Mouse (Mus musculus): ENCODE measurements at regions not wholly inside any gene's neighbourhood (a gene's known extent, or its start where the extent isn't known, plus 50 kb on each side); places are given as distances from the start of the nearest gene placed in this dataset.
A peak's percentile ranks its signal among the peaks of the same experiment; 100 is the strongest.

- no peak for ATAC-seq (replicated peaks; ENCODE audit: low FRiP score, low TSS enrichment, poor library complexity, severe bottlenecking)
Observed at GRCm38 (mm10) chr3:21835526-21835925, 240.9 kb upstream of the Tbl1xr1 start.

DNA sequence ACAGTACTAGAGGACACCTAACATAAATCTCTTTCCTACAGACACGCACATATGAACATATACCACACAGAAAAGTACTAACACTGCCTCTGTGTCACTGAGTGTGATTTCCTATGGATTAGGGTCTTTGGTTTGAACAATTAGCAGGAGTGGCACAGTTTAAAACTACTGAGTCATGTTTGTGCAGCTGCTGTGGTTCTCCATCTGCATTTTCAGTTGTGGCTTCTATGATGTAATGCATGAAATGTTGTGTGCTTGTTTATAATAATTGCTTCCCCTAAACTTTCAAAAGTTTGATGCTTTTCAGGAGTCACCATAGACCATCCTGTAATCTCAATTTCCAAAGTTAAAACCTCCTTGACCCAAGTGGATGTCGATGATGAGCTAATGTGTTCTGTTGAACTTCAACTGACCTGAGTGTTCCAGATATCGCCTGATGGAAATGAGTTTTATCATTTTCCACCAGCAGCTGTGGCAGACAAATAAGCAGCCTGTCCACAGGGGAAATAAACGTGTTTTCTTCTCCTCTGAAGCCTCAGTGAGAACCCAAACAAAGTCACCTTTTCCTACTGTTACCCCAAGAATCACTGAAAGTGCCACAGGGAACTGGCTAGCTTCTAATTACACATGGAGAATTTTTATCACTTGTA lies 239.0 kb upstream of the Tbl1xr1 start:
- peak; percentile 67 for ATAC-seq (replicated peaks; ENCODE audit: low FRiP score, low TSS enrichment, poor library complexity, severe bottlenecking)

- no peak for ATAC-seq (replicated peaks; ENCODE audit: low FRiP score, low TSS enrichment, poor library complexity, severe bottlenecking)
Observed at GRCm38 (mm10) chr3:21840751-21841488, 235.5 kb upstream of the Tbl1xr1 start.

DNA sequence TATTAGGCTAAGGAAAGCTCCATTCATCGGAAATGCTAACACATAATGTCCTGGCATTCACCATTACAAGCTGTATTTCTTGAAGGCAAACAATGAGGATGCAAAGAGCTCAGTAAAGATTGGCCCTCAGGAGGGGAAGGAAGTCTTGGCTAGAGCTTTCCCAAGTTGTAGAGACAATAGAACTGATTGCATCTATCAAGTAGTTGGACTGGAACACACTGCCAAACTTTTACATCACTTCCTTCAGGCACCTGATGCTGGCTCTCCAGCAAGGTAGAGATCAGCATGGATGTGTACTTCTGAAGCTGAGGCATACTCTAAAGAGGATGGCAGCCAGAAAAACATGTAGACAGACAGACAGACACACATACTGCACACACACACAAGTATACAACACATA lies 234.9 kb upstream of the Tbl1xr1 start:
- no peak for ATAC-seq (replicated peaks; ENCODE audit: low FRiP score, low TSS enrichment, poor library complexity, severe bottlenecking)

- no peak for ATAC-seq (replicated peaks; ENCODE audit: low FRiP score, low TSS enrichment, poor library complexity, severe bottlenecking)
Observed at GRCm38 (mm10) chr3:21842545-21843291, 233.7 kb upstream of the Tbl1xr1 start.

DNA sequence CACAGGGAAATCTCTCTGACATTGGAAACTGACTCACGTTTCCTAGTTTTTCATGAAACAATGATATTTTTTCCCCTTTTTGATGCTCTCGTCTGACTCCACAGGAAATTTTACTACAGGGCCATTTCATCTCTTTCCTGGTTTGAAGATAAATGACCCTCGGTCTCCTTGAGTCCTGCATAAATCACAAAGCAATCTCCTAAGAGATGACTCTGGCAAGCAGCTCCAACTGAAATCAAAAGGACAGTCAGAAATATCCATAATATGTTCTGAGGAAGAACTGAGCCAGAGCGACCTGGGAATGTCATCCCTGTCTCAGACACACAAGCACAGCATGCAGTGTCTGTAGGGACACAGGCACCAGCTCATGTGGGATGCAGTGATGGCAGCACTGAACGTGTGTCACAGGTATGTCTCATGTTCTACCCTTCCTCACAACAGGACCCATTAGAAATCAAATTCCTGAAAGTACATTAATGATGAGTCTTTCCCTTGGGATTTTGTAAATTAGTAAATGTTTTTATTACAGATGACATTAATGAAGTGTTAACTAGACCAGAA lies 233.1 kb upstream of the Tbl1xr1 start:
- no peak for ATAC-seq (replicated peaks; ENCODE audit: low FRiP score, low TSS enrichment, poor library complexity, severe bottlenecking)

DNA sequence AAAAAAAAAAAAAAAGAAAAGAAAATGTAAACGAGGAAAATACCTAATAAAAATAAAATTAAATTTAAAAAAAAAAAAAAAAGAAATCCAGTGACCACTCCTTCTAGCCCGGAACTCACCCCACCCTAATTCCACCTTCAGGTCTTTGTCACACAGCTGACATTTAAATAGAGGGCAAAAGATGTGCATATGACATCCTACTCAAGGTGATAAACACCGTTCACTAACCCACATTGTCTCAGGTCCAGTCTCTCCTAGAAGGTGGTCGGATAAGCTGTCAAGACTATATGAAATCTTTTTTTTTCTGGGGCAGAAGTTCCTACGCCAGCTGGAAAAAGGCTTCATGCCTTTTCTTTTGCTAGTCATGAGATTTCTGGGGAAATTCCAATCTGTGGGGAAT lies 226.6 kb upstream of the Tbl1xr1 start:
- ATAC-seq (replicated peaks; ENCODE audit: low FRiP score, low TSS enrichment, poor library complexity, severe bottlenecking): no peak

DNA sequence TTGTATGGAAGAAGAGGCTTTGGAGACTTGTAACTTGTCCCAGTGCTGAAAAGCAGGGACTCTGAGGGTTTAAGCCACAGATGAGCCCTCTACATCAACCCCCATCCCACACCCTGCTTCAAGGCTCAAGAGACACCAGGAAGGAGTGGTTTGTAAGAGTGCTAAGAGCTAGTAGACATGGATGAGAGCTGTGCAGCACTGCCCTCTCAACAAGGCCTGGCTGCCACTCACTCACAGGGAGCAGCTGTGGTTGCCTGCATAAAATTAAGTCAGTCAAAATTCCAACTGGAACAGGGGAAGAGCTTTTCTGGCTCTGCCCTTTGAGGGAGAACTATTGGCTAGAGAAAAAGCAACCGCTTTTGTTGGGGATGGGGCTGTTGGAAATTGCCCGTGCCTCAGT lies 225.5 kb upstream of the Tbl1xr1 start:
- ATAC-seq (replicated peaks; ENCODE audit: low FRiP score, low TSS enrichment, poor library complexity, severe bottlenecking): no peak

DNA sequence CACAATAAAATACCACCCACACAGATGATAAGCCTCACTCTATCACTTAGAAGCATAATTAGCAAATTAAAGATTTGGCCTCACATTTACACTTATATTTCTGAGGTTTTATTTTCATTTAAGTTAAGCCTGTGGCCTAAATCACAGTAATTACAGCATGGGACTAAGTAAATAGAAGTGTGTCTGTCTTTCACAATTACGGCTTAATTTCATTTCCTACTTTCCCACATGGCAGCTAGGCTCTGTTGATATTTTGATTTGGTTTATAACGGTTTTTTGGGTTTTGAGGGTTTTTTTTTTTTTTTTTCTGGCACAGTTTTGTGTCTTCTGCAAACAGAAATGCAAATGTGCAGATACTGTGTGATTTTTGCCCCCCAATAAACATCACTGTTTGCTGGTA lies 222.1 kb upstream of the Tbl1xr1 start:
- no peak for ATAC-seq (replicated peaks; ENCODE audit: low FRiP score, low TSS enrichment, poor library complexity, severe bottlenecking)

DNA sequence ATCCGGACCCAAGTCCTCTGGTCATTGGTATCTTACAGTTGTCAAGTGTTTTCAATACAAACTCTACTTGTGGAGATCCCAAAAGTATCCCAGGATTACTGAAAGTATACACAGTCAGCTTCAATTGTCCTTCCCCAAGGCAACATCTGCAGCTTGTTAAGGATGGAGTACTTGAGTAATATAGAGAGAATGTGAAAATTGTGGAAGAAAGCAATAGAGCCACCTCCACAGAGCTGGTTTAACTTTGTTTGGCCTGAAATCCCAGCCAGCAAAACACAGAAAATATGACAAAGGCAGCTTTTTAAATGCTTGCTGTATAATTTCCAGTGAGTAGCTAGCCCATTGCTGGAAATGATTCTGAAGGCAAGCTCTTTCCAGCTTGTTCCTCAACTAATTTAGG lies 217.0 kb upstream of the Tbl1xr1 start:
- no peak for ATAC-seq (replicated peaks; ENCODE audit: low FRiP score, low TSS enrichment, poor library complexity, severe bottlenecking)

DNA sequence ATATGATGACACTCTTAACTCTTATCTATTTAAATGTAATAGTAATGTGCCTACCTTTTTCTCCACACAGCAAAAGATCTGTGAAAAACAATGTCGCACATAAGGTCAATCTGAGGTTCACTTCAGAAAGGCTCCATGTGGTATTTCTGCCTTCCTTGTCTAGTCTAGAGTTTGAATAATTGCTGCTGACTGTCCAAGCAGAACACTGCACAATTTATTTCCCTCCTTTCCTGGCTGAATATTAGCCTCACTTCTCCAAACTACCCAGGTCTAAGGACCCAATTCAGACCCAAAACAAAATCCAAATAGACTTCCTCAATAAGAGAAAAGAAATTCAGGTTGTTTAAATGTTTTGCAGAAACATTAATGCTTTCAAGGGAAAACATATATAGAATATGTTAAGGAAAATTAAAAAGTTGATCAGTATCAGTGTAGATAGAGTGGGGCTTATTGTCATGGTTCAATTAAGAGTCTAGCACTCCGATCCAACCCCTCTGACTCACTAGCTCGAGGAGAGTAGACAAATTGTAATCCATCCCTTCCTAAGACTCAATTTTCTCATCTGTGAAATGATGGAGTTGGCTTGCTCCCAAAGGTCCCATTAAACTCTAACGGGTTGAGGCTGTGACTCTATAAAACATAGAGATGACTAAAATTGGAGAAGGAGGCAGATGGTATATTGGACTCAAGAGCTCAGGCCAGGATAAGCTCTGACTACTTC lies 215.4 kb upstream of the Tbl1xr1 start:
- ATAC-seq (replicated peaks; ENCODE audit: low FRiP score, low TSS enrichment, poor library complexity, severe bottlenecking): no peak

- ATAC-seq (replicated peaks; ENCODE audit: low FRiP score, low TSS enrichment, poor library complexity, severe bottlenecking): no peak
Observed at GRCm38 (mm10) chr3:21861636-21861970, 214.8 kb upstream of the Tbl1xr1 start.

- no peak for ATAC-seq (replicated peaks; ENCODE audit: low FRiP score, low TSS enrichment, poor library complexity, severe bottlenecking)
Observed at GRCm38 (mm10) chr3:21864391-21864790, 212.1 kb upstream of the Tbl1xr1 start.

- ATAC-seq (replicated peaks; ENCODE audit: low FRiP score, low TSS enrichment, poor library complexity, severe bottlenecking): no peak
Observed at GRCm38 (mm10) chr3:21865856-21866255, 210.6 kb upstream of the Tbl1xr1 start.

GRCm38 (mm10) chr3:21878396-21878795 lies 198.1 kb upstream of the Tbl1xr1 start:
- no peak for ATAC-seq (replicated peaks; ENCODE audit: low FRiP score, low TSS enrichment, poor library complexity, severe bottlenecking)

DNA sequence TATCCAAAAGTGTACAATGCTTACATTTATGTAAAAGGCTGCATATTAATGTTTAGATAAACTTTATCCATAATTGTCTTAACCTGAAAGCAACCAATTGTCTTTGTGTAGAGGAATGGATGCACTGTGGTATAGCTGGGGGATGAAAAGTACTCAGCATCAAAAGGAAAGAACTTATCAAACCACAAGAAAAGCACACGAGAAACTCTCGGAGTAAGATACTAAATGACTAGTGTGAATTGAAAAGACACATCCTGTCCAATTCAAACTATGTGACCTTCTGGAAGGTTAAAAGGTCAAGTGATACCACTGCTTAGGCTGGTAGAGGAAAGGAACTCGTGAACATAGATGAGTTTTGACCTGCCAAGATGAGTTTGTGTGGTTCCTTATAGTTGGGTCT lies 192.2 kb upstream of the Tbl1xr1 start:
- ATAC-seq (replicated peaks; ENCODE audit: low FRiP score, low TSS enrichment, poor library complexity, severe bottlenecking): no peak

DNA sequence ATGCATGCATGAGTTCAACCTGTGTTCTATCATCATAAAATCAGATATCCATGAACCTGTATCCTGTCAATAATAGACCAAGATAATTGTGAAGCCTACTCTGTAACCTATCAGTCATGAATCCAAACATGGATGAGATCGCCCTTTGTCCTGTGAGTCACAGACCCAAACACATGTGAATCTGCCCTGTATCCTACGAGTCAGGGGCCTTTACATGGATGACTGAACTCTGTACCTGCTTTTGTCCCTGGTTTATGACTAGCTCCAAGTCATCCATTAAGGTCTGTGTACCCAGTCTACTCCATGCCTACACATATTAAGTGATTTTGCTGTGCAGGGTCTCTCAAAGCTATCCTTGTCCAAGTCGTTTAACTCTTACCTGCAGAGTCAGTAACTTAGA lies 187.7 kb upstream of the Tbl1xr1 start:
- no peak for ATAC-seq (replicated peaks; ENCODE audit: low FRiP score, low TSS enrichment, poor library complexity, severe bottlenecking)

DNA sequence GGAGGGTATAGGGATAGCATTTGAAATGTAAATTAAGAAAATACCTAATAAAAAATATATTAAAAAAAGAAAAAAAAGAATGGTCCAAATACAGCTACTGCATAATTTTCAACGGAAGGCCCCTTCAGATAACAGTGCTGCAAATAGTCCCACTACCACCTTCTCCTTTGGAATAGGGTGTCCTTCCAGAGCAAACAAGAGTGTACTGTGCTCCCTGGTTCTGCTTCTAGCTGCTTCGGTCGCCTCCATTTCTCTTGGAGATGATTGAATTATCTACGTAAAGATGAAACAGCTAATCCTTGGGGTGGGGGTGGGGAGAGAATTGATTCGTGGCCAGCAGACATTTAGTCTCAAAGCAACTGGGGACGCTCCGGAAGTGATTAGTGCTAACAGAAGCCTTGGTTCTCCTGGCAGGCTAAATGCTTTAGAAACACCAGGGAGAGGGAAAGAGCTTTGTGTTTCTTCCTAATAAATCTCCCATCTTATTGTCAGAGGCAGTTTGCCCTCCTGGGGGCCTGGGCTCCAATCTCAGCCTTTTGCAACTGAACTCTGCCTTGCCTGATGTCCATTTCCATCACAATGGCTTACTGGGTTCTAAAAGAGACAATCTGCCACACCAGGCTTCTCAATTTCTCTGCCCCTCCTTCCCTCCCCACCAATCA lies 184.5 kb upstream of the Tbl1xr1 start:
- no peak for ATAC-seq (replicated peaks; ENCODE audit: low FRiP score, low TSS enrichment, poor library complexity, severe bottlenecking)

DNA sequence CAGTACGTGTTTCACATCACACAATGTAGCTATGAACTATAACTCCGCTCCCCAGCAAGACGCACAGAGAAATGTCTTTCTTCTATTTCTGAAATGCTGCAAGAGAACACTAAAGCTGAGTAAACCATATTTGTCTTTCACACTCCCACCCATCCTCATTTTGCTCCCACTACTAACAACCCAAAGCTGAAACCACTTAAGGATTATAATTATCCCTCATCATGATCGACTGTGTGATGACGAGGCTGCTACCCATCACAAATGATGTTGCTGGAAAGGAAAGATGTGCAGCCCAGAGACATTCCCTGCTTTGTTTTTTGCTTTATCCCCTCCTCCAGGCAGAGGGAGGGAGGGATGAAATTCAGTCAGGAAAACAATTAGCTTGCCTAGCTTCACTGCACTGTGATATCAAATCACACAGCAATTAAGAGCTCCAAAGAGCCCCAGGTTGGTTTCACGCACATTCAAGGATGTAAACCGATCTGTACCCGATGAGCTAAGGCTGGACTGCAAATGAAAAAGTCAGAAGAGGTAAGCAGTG lies 183.5 kb upstream of the Tbl1xr1 start:
- no peak for ATAC-seq (replicated peaks; ENCODE audit: low FRiP score, low TSS enrichment, poor library complexity, severe bottlenecking)

Data from megakaryocyte-erythroid progenitor cell, adult 5-6 weeks (primary cell).